Mouse (Mus musculus) brain, embryonic 14.5 days (tissue): ENCODE measurements around the gene Tmem44.

Experiments
- CTCF ChIP-seq: fragments of 200-500 bp; IDR thresholded peaks from 2 replicates; pipeline ENCODE4 v1.5.1; 2012; ENCODE audit warnings: inconsistent platforms, mild to moderate bottlenecking, moderate library complexity, borderline replicate concordance; ENCODE audit not compliant: insufficient read depth, insufficient read length; ENCODE audit errors: extremely low read depth
- POLR2A ChIP-seq: fragments of 200-500 bp; IDR thresholded peaks from 2 replicates; pipeline ENCODE4 v1.6.1; 2012; ENCODE audit warnings: mild to moderate bottlenecking, inconsistent platforms, borderline replicate concordance; ENCODE audit not compliant: poor library complexity, insufficient read depth, insufficient read length, severe bottlenecking; ENCODE audit errors: extremely low read depth

GRCm38 (mm10) chr16:30504856-30505255 lies 45.8 kb downstream of the Tmem44 start:
- TF ChIP-seq CTCF (no peak), POLR2A (no peak)
